Mouse (Mus musculus): ENCODE results near the gene Olfr341. TPM values are rescaled to one million over a fixed set of nuclear protein-coding genes. Genes with fewer than 3 reads are reported as not detected.

Olfr341 gene
- polyA plus RNA-seq (2012) = not detected in 2 replicates

DNA sequence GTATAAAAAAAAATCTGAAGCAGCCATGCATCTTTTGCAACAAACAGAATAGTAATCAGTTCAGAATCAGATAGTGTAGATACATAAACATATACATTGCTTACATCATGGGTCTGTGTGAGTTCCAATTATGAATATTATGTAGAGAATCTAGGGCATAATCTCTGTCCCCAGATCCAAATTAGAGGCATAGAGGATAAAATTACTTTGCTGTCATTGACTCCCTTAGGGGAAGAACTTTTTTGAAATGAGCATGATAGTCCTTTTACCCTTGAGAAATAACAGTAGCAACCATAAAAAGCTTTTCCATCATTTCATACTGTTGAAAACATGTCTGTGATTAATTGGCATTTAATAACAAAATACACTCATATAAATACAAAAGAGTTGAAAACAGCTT, at the start of gene Olfr341:
TSS of gene Olfr341 (minus strand) at position 101 of the 400 bp plus-strand sequence.
- TF ChIP-seq GATA1 (IDR thresholded peaks at IDR 0.05; ENCODE audit: low read length) = no peak

- no peak for TF ChIP-seq GATA1 (IDR thresholded peaks at IDR 0.05; ENCODE audit: low read length)
These were observed 42.4 kb upstream of the Olfr341 start, which contains the start of gene Olfr342 for GRCm38 (mm10) chr2:36524698-36525097. Gene Olfr342, plus strand, starts transcription at chr2:36524998.

DNA sequence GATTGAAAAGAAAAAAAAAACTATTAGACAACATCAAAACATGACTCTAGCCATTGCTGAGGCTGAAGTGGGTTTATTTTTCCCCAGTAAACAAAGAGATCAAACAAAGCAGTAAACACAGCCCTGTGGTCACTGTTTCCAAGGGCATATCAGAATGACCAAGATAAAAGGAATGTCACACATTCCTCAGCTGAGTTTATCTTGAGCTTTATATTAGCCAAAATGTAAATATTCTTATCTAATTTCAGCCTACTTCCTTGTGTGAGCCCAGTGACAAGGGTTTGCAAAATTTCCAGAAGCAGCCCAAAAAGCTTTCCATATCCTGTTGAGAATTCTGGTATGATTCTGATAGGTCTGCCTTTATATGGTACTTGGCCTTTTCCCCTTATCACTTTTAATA, 8.6 kb downstream of the Olfr341 start:
- TF ChIP-seq GATA1 (IDR thresholded peaks at IDR 0.05; ENCODE audit: low read length) = no peak

- no peak for TF ChIP-seq GATA1 (IDR thresholded peaks at IDR 0.05; ENCODE audit: low read length)
These were observed 30.0 kb downstream of the Olfr341 start, which contains the start of gene Olfr340 for GRCm38 (mm10) chr2:36452287-36452686. Gene Olfr340, plus strand, starts transcription at chr2:36452587.

Other genes with a start within 250 kb of the Olfr341 start
- not detected in 2 replicates for gene Olfr338, start 108.9 kb downstream of the Olfr341 start, polyA plus RNA-seq (2012)
- not detected in 2 replicates for gene Olfr339, start 63.5 kb downstream of the Olfr341 start, polyA plus RNA-seq (2012)
- not detected in 2 replicates for gene Olfr340, start 29.9 kb downstream of the Olfr341 start, polyA plus RNA-seq (2012)
- not detected in 2 replicates for gene Olfr342, start 42.5 kb upstream of the Olfr341 start, polyA plus RNA-seq (2012)
- gene Olfr344, start 84.2 kb upstream of the Olfr341 start, polyA plus RNA-seq (2012) = not detected in 2 replicates
- not detected in 2 replicates for gene Olfr345, start 157.6 kb upstream of the Olfr341 start, polyA plus RNA-seq (2012)
- gene Olfr346, start 203.3 kb upstream of the Olfr341 start, polyA plus RNA-seq (2012) = not detected in 2 replicates
- gene Olfr347, start 249.4 kb upstream of the Olfr341 start, polyA plus RNA-seq (2012) = not detected in 2 replicates